Mouse (Mus musculus): ENCODE data around the gene Arl2.

Arl2 gene

DNA sequence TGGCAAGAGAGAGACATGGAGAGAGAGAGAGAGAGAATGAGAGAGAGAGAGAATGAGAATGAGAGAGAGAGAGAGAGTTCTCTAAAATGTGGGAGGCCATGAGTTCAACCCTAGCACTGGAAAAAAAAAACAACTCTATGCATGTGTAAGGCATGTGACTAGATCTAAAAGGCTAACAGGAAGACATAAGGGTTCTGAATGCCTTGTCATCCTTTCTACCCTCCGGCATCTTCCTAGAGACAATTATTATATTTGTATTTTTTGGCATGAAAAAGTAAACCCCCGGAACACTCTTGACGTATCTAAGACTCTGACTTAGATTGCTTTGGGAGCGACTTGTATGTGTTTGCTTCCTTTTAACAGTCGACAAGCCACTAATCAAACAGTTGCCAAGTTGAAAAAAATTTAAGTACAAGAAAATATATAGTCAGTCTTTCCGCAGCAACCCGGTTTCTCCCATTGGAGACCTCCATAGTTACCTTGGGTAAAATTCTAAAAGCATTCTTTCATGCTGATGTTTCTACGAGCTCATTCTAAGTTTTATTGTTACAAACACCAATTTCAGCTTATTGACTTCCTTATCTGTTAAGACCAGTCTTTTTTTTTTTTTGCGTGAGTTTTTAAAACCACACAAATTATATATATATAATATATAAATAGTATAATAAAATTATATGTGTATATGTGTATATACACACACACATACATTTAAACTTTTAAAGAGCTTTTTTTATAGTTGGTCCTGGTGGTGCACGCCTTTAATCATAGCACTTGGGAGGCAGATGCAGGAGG lies 14.4 kb downstream of the Arl2 start:
- DNase-seq (ENCODE audit: low spot score in 2 of 2) = no peak

DNA sequence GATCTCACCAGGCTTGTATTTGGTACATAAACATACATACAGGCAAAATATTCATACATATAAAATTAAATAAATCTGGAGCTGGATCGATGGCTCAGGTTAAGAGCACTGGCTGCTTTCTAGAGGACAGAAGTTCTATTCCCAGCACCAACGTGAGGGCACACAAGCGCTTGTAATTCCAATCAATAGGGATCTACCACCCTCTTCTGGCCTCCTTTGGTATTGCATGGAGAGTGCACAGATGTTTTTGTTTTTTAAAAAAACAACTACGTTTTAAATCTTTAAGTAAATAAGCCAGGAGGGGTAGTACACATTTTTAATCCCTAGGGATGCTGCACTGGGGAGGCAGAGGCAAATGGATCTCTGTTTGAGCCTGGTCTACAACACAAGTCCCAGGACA lies 15.1 kb downstream of the Arl2 start:
- no peak for DNase-seq (ENCODE audit: low spot score in 2 of 2)

DNA sequence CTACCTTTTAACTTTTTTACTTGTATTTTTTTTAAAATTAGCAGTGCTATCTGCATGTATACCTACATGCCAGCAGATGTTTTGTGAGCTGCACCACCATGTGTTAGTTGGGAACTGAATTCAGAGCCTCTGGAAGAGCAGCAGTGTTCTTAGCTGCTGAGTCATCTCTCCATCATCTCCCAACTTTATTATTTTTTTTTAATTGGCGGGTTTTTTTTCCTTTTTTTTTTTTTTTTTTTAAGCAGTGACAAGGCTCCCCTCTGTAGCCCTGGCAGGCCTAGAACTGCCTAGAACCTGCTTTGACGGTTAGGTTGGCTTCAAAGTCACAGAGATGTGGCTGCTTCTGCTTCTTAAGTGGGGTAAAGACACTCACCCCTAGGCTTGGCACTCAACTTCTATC lies 16.4 kb downstream of the Arl2 start:
- DNase-seq (ENCODE audit: low spot score in 2 of 2) = no peak

DNA sequence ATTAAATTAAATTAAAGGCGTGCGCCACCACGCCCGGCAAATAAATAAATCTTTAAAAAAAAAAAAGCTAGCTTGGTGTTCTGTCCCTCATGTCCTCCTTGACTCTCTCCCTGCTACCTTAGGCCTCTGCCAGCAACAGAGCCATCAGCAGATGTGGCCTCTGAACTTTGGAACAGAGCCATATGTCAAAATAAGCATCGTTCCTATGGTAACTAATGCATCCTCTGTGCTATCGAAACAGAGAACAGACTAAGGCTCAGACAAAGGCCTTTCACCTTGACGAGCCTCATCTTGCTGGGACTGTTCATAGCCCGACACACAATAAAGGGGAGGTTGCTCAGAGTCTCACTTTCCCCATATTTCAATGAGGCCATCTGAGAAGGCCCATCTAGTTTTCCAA lies 18.0 kb downstream of the Arl2 start:
- no peak for DNase-seq (ENCODE audit: low spot score in 2 of 2)

DNA sequence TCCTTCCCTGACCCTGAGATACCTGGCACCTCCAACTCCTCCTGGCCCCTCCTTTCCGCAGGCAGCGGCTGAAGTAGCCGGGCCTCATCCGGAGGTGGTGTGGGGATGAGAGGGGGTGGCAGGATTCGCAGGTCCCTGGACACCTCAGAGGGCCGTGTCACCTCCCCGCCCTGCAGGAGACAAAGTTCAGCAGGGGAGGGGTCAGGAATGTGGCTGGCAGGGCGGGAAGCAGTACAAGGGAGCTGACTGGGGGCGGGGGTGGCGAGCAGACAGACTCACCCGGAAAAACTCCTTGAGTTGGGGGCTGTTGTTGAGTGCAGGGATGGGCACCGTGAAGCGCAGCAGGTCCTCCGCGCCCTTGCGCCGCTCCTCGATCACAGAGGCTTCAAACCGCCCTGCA lies 19.6 kb downstream of the Arl2 start:
- DNase-seq (ENCODE audit: low spot score in 2 of 2) = no peak

DNA sequence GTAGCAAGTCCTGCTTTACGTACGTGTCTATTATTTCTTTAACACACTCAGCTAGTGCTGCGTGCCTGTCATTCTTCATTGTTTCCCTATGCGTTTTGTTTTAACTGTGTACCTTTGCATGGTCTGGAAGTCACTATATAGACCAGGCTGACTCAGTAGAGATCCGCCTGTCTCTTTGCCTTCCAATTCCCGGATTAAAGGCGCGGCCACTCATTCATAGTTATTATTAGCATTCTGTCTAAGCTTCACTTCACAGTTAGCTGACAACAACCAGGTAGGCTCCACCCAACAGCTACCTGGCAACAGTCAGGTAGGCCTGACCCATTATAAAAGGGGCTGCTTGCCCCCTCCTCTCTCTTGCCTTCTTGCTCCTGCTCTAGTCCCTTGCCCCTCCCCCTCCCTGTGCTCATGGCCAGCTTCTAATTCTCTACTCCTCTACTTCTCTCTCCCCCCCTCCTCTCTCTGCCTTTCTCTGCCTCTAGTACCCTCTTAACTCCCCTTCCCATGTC lies 22.6 kb downstream of the Arl2 start:
- DNase-seq (ENCODE audit: low spot score in 2 of 2) = no peak

DNA sequence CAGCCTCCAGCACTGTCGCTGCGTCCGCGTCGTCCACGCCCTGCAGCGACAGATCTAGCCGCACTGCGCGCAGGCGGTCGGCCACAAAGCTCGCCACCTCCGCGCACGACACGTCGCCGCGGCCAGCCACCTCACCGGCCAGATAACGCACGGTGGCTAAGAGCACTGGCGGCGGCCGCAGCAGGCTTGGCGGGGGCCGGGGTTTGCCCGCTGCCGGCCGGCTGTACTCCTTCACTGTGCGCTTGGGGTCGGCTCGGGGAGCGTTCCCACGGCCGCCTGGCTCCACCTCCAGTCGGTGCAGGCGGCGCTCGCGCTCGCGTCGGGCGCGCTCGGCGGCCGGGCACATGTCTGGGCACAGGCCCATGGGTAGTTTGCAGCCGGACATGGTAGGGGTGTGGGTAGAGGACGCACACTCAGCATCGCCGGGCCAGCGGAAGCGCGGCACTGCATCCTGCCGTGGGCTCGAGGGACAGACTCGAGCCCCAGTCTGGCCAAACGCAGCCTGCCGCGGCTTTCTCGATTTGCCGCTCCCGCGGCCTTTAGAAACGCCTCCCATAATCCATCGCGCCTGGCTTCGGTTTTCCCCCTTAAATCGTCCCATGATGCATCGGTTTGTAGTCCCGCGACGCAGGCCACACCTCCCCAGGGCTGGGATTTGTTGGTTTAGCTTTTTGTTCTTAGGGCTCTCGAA lies 23.2 kb downstream of the Arl2 start, which contains the start of gene Sac3d1:
Gene Sac3d1, minus strand, starts transcription at position 665 of the 691 bp plus-strand sequence.
- peak; percentile 81 to 86 for DNase-seq (ENCODE audit: low spot score in 2 of 2)

DNA sequence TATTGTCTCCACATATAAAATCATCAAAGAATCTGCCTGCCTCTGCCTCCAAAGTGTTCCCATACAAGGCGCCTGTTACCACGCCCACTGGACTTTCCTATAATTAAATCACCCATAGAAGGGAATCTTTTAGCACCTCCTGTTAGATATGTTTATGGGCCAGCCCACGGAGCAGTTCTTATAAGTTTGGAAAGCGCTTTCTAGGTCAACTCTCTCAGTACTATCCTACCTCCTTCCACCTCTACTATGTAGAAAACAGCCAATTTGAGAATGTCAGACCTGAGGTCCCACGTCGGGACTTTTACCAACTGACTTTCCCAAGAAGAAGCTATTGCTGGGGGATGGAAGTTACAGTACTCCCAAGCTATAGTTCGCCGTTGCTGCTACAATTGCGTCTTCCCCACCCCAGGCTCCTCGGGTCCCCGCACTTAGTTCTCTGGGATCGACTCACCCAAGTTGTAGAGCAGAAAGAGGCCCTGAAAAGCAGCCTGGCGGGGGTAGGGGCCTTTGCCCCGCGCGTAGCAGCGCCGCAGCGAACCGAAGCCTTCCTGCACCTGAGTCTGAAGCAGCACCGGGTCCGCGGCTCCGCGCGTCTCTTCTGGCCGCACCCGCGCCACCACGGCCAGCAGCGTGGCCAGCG lies 23.9 kb downstream of the Arl2 start:
- DNase-seq (ENCODE audit: low spot score in 2 of 2) = no peak

DNA sequence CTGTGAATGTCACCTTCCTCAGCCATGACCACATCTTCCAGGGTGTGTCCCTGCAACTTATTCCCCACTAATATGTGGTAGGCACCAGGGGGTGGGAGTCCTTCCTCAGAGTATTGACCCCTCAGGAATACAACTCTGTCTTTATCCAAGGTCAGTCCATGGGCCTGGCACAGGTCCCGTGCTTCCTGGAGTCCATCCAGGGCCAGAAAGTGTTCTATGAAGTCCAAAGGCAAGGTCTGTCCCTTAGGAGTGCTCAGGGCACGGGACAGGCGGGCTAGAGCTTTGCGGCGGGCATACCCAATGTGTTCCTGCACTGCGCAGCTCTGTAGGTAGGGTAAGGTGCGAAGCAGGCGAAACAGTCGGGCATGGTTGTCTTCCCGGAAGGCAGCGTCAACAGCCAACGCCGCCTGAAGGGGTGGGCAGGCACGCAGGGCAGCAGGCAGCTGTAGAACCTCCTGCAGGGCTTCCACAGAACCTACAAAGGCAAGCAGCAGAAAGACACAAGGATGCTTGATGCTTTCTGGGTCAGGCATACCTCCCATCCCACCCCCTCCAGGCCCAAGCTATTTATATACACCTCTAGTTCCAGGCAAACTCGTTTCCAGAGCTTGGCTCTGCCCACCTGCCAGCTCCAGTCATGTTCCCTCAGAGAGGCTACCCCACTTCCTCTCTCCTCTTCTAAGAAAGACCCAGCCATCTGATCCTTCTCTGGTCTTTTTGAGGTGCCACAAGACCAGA lies 25.1 kb downstream of the Arl2 start:
- no peak for DNase-seq (ENCODE audit: low spot score in 2 of 2)

DNA sequence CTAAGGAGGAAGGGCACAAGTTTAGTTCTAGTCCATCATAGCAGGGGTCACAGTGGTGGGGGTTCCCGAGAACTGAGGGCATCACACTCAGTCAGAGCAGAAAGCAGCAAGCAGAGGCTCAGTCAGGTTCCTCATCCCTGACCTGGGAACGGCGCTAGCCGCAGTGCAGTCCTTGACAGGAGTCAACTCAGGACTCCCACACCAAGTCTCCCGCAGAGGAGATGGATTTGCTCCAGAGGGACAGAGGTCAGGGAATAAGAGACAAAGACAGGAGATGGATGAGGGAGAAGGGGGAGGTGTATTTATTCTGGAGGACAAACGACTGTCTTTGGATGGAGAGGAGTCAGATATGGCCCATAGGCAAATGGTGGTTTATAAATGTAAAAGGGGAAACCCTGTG lies 28.2 kb downstream of the Arl2 start:
- DNase-seq (ENCODE audit: low spot score in 2 of 2) = no peak

DNA sequence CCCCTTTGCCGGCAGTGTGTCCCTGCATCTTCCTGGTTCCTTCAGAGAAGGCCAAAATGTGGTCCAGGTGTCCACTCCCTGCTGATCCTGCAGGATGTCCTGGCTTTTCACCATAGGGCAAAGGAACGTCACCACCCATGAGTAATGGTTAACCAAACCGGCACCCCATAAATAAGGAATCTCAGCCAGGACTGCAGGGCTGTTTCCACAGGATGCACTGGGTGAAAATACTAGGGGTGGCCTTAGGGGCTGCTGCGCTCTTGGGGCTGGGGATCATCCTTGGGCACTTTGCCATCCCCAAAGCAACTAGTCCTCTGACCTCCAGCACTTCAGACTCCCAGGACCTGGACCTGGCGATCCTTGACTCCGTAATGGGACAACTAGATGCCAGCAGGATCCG lies 35.8 kb downstream of the Arl2 start, which contains the start of gene Naaladl1:
Gene Naaladl1, plus strand, starts transcription at position 197 of the 400 bp plus-strand sequence.
- DNase-seq (ENCODE audit: low spot score in 2 of 2) = no peak

DNA sequence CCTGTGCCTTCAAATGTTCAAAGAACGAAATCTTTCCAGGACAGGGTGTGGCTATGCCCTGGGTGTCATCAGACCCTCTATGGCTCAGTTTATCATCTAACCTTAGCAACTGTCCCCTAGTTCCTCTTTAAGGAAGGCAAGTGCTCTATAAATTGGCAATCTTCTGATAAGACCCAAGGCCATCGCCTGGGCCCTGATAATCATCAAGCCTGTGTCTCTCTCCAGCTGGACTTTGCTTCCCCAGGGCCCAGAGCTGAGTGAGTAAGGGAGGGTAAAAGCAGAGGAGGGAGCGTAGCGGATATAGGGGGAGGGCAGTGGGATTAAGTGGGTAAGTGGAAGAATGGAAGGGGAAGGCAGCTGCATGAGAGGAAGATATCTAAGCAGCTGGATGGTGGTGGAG lies 36.9 kb downstream of the Arl2 start:
- no peak for DNase-seq (ENCODE audit: low spot score in 2 of 2)

DNA sequence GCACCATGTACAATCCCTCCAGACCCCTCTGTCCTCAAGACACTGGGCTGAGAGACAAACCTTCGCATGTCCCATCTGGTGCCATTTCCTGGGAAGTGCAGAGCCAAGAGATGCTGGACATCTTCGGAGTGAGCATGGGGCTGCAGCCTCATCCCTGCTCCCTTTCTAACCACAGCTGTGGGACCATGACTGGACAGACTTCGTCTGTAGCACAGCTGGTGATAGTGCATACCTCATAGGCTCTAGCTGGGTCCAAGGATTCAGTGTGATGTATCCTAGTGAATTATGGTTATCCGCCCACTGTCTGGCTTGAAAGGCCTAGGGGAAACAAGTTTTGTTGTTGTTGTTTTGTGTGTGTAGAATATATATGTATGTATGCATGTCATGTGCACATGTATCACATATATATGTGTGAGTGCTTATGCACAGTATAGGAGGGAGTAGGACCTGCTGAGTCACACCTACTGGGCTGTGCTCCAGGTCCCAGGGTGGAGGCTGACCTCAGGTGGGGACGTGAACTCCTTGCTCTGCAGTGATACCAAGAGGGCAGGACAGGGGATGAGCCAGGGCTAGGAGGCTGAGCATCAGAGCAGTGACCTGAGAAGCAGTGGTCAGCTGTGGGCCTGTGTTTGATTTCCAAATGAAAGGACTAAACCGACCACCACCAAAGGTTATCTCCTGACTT lies 39.0 kb downstream of the Arl2 start:
- DNase-seq (ENCODE audit: low spot score in 2 of 2) = no peak

DNA sequence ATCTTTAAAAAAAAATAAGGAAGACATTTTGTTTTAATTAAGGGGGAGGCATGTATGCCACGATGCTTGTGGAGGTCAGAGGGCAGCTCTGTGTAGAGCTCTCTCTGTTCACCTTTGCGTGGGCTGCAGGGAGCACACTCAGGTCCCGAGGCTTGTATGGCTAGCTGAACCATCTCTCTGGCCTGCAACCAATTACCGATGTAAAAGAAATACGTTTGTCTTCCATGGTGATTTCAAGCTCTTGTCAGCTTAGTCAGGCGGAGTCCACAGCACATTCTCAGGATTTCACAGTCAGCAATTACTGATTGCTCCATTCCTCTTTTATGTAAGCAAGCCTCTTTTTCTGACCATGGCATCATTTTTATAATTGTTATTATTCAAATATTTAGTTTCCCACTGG lies 40.2 kb downstream of the Arl2 start:
- DNase-seq (ENCODE audit: low spot score in 2 of 2) = no peak

DNA sequence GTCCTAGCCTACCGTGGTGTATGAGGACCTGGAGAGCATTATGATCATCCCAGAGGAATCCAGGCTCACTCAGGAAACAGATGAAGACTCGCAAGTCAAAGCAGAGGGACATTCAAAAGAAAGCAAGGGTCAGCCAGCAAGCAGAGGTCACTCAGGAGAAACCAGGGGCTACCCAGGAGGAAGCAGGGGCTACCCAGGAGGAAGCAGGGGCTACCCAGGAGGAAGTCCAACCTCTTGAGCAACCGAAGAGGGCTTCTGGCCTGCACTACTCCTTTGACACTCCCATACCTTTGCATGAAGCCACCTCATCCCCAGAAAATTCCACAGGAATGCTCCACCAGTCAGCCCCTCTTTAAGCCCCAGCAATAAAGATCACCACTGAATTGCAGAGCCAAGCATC lies 43.5 kb downstream of the Arl2 start:
- DNase-seq (ENCODE audit: low spot score in 2 of 2) = no peak

DNA sequence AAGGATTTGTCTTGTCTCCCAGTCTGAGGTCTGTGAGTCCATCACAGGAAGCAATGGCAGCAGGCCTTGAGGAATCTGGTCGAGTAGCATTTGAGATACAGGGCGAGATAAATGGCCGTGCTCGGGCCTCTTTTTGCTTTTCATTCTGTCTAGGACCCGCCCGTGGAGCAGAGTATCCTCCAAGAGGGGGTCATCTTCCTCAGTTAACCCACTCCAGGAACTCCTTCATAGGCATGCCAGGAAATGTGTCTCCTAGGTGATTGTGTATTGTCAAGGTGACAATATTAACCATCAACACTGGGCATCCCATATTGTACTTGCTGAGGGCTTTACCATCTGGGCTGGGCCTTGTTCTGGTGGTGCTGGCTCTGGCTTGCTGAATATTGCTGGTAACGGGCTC lies 47.2 kb downstream of the Arl2 start, which contains the start of gene AC131692.1:
Gene AC131692.1, plus strand, starts transcription at position 301 of the 400 bp plus-strand sequence.
- no peak for DNase-seq (ENCODE audit: low spot score in 2 of 2)

DNA sequence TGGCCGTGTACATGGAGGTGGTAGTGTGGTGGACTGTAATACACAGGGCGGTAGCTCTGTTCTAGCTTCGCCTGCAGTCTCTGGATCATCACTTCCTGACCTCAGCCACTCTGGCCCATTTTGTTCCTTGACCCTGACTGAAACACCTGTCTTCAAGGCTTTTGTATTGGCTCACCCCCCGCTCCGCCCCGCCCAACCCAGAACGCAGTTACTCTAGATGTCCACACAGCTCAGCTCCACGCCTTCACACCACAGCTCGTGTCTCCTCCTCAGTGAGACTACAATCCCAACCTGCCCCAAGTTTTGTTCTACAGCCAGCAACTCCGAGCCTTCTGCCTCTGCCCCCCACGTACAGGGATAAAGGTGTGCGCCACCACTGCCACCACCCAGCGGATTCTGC lies 52.5 kb downstream of the Arl2 start:
- DNase-seq (ENCODE audit: low spot score in 2 of 2) = no peak

DNA sequence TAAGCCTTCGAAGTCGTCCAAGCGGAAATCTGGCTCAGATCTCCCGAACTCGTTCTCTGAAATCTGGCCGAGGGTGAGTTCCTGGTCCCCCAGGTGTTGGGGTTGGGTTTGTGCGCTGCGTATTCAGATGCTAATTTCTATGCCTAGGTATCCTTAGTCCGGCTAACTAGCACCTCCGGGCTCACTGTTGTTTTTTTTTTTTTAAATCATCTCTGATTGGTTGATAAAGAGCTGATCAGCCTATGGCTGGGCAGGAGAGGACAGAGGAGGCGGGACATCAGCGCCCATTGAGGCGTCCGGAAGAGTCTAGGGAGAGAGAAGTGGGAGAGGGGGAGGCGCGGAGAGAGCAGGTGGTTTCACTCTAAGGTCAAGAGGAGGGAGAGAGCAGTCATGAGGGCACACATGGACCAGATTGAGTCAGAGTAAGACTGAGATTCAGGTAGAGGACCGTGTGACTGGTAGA lies 55.9 kb downstream of the Arl2 start:
- no peak for DNase-seq (ENCODE audit: low spot score in 2 of 2)

DNA sequence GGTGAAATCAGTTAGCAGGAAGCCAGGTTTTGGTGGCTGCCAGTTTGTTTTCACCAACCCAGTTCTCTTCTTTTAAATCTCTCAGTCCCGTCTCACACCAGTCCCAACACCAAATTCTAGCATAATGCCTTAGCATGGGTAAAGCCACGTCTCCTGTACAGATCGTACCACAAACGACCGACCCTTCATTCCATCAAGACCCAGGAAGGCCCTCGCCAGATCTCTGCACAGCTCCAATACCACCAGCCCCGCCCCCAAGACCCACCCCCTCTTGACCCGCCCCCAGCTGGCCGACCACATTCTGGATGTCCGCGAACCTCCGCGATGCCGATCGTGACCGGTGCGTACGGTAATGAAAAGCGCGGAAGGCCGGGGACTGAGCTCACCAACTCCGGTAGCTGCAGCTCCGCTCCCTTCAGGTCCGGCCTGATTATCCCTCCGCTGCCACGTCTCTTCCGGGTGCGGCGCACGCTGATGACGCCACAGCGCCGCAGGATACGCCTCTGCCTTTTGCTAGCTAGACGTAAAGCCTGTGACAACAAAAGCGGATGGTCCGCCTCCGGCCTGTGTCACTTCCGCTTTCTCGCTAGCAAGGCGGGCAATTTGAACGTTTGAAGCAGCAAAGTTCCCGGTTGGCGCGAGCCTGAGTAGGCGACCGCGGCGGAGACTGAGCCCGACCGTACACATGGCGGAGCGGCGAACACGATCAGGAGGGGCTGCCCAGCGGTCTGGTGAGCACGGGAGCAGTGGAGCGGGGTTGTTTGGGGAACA lies 56.7 kb downstream of the Arl2 start, which contains the start of the genes Zfpl1 and Cdca5:
Gene Zfpl1, minus strand, starts transcription at position 479 of the 771 bp plus-strand sequence.
Gene Cdca5, plus strand, starts transcription at position 506 of the 771 bp plus-strand sequence.
- DNase-seq (ENCODE audit: low spot score in 2 of 2) = peak; percentile 94 to 96

All from frontal cortex, postnatal 14 days (tissue).